Mouse (Mus musculus): ENCODE results near the gene Nmb.

Nmb gene

GRCm38 (mm10) chr7:80897721-80898120, 7.2 kb downstream of the Nmb start:
- no peak for DNase-seq

- DNase-seq, result no peak
Observed at GRCm38 (mm10) chr7:80897134-80897533, 7.7 kb downstream of the Nmb start.

GRCm38 (mm10) chr7:80894815-80895519, 9.9 kb downstream of the Nmb start:
- no peak for DNase-seq

DNA sequence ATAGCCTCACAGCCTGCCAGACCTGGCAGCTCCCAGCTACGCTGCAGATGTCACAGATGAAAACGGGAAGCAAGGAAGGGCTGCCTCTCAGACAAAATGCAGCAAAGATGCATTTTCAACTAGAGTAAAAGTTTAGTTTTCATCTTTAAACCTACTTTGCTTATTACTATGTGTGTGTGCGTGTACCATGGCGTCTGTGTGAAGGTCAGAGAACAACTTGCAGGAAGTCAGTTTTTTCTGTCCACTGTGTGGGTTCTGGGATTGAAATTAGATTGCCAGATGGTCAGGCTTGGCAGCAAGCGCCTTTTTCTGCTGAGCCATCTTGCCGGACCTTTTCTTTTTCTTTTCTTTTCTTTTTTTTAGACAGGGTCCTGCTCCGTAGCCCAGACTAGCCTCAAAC, 10.7 kb downstream of the Nmb start:
- no peak for DNase-seq

DNA sequence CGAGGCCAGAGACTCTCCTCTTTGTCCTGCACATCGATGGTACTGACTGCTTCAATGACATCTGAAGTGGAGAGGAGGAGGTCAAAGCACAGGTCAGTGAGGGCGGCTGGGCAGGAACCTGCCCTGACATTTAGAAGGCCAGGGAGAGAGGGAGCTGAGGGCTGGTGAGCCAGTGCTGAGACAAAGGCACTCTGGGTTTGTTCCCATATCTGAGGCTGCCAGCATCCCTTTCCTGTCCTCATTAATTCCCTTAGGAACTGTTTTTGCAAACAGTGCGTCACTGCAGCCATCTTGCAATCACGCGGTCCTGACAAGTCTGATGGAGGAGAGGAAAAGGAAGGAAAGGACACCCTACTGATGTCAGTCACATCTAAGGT, 11.1 kb downstream of the Nmb start:
- DNase-seq, result no peak

GRCm38 (mm10) chr7:80893086-80893752, 11.7 kb downstream of the Nmb start:
- DNase-seq, result no peak

DNA sequence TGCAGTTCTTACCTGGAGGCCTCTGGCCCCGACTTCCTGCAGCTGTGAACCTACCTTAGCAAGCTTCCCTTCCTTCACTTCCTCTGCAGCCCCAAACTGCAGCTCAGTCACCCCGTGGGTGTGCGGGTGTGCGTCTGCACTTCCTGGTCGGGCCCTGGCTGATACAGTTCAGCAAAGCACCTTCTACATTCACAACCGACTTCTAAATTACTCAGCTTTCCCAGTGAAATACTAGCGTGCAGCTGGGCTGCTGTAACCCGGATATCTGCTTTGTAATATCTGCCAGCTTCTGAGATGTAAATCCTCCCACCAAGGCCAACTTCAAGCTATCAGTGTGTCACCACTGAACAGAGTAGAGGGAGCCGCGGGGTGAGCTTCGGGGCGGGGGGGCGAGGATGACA, 15.0 kb downstream of the Nmb start:
- no peak for DNase-seq

DNA sequence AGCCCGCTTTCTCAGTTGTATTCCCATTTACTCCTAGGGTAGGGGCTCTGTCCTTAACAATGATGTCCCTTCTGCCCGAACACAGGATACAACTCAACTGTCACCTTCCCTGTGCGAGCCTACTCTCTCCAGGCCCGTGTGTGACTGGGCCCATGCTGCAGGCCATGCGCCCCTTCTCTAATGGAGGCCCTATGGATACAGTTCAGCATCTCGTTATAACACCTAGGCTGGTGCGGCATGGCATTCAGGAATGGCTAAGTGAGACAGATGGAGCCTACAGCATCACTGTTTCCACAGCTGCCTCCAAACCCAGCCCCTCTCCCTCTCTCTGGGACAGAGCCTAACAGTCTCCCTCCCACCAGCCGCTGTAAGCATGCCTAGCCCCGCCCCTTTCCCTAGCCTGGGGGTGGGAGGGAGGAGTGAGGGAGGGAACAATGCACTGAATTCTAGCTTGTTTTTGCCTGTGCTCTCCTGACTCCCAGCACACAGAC, 15.8 kb downstream of the Nmb start:
- DNase-seq, result peak; percentile 66

- DNase-seq, result no peak
Observed at GRCm38 (mm10) chr7:80888595-80888994, 16.3 kb downstream of the Nmb start.

DNA sequence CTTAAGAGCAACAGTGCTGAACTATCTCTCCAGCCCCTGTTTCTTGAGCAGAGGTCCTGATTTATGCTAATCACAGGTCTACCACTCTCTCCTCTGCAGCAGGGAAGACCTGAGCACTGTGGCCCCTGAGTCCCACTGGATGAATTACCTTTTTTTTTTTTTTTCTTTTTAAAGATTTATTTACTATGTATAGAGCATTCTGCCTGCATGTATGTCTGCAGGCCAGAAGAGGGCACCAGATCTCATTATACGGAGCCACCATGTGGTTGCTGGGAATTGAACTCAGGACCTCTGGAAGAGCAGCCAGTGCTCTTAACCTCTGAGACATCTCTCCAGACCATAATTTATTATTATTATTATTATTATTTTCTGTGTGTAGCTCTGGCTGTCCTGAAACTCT, 19.2 kb downstream of the Nmb start:
- no peak for DNase-seq

GRCm38 (mm10) chr7:80882830-80883505, 21.9 kb downstream of the Nmb start:
- DNase-seq, result peak; percentile 73

DNA sequence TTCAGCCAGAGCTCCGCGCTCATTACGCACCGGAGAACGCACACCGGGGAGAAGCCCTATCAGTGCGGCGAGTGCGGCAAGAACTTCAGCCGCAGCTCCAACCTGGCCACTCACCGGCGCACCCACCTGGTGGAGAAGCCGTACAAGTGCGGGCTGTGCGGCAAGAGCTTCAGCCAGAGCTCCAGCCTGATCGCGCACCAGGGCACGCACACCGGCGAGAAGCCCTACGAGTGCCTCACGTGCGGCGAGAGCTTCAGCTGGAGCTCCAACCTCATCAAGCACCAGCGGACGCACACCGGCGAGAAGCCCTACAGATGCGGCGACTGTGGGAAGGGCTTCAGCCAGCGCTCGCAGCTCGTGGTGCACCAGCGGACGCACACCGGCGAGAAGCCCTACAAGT, 29.1 kb downstream of the Nmb start:
- no peak for DNase-seq

DNA sequence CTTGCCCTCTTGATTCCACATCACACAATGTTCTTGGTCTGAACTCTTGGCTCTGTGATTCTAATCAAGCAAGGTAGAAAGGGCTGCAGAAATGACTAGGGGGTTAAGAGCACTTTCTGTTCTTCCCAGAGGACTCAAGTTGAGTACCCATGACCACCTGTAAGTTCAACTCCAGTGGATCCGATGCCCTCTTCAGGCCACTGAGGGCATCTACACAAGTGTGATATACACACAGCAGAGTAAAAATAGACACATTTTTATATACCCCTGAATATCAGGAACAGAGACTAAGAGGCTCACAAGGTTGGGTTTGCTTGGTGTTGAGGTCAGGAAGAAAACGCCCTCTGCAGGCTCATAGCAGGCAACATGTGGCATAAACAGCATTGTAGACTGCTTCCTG, 31.2 kb downstream of the Nmb start:
- no peak for DNase-seq

- no peak for DNase-seq
Observed at GRCm38 (mm10) chr7:80873038-80873437, 31.8 kb downstream of the Nmb start.

DNA sequence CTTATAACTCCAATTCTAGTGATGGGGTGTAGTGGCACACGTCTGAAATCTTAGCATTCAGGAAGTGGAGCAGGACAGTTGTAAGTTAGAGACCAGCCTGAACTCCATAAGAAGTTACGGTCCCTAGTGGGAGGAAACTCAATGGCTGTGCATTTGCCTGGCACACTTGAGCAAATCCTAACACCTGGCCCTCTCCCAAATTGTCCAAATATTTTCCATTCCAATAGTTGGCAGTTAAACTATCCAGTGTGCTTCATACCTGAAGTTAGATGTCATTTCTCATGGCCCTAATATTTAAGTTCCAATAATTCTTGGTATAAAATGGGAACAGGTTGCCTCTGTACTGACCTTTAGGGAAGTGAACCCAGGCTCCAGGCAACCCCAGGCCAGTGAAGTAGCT, 36.2 kb downstream of the Nmb start:
- DNase-seq, result no peak

- no peak for DNase-seq
Observed at GRCm38 (mm10) chr7:80866514-80867147, 38.2 kb downstream of the Nmb start.

GRCm38 (mm10) chr7:80865521-80865920, 39.4 kb downstream of the Nmb start:
- no peak for DNase-seq

- DNase-seq, result peak; percentile 45
Observed at GRCm38 (mm10) chr7:80864831-80865230, 40.0 kb downstream of the Nmb start.

DNA sequence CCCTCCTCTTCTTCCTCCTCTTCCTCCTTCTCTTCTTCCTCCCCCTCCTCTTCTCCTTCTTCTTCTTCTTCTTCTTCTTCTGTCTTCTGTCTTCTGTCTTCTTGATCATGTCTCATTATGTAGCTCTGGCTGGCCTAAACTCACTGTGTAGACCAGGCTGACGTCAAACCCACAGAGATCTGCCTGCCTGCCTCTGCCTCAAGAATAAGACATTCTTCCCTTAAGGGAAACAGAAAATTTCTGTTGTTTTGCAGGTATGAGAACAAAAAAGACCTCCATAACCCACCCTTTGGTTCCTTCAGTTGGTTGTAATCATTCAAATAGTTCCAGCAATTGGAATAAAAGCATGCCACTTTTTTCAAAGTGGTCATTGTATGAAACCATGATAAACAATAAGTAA, 40.7 kb downstream of the Nmb start:
- DNase-seq, result no peak

DNA sequence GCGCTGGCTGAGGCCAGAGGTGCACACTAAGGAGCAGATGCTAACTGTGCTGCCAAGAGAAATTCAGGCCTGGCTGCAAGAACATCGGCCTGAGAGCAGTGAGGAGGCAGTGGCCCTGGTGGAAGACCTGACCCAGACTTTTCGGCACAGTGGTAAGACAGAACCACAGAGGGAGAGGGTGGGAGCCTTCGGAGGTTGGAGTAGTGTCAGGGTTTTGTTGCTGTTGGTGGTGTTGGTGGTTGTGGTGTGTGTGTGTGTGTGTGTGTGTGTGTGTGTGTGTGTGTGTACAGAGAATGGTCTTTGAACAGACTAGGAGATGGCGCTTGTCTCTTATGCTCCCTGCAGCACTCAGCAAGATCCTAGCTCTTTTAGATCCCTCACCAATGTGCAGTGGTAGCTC, 41.4 kb downstream of the Nmb start:
- DNase-seq, result no peak

DNA sequence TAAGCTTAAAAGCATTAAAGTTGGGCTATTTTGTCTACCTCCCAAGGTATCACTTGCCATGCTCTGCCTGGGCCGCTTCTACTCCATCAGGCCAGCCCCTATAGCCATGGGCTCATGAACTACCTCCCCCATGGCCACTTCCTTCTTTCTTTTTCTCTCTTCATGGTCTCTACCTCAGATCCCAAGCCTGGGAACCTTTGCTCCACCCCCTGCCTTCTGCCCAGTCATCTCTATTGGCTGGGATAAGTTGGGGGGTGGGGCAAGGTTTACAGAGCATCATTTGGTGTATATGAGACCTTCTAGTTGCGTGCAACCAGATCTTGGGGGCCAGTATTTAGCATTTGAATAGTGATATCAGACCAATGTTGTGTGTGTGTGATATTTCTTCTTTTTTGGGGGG, 42.4 kb downstream of the Nmb start:
- DNase-seq, result peak; percentile 27

GRCm38 (mm10) chr7:80860729-80861274, 44.1 kb downstream of the Nmb start, which contains the start of gene Zscan2:
Gene Zscan2 (plus strand): TSS chr7:80860920.
- peak; percentile 86 for DNase-seq

DNA sequence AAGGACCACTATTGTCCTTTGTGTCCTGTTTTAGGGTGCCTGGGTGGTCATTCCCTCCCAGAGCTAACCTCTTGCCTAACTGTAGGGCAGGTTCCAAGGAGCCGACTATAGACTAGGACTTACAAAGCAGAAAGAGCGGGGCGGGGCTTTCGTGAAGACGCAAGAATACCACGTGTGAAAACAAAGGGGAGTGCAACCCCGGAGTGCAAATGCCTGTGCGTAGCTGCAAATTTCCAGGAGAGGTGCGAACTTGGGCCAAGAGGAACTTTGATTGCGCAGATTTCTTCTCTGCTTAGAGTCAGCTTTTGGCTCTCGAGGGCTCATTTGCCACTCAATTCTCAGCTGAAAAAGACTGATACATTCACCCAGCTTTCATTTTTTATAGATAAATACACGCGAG, 44.6 kb downstream of the Nmb start:
- peak; percentile 65 for DNase-seq

Data from liver (tissue).